Mouse (Mus musculus): Measurements from ENCODE around the gene Slc19a2.

DNA sequence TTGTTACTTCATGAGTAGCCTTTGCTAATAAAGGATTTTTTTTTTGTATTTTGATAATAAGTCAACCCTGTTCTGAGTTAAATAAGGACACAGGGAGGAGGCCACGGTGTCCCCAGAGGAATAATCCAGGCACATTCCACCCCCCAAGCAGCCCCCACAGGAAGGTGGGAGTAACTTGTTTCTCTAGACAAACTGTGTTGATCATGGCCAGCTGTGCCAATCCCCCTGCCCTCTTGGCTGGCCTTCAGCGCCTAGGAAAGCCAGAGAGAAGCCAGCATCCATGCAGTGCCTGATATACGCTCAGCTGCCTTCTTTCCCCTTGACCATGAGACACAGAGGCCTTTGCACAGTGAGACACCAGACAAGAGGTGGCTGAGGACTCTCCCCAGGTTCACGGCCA lies 49.3 kb upstream of the Slc19a2 start:
- TF ChIP-seq CTCF (IDR thresholded peaks at IDR 0.05; ENCODE audit: insufficient read depth, low read depth, low read length) (no peak), POLR2A (IDR thresholded peaks at IDR 0.05; ENCODE audit: insufficient read depth, low read depth, low read length) (no peak)
